23 mouse cellular contexts compared by ENCODE assay signal in genomic region chr2:48622316-48622715, GRCm38 (mm10).
A peak's percentile ranks its signal among the peaks of the same experiment; 100 is the strongest.
DNase-seq lines count a peak whose midpoint lies in the region; ATAC-seq lines count a peak whose summit lies in the region.
"Had no signal": no experiment of that assay in that cellular context is flagged by ENCODE, and none has a peak within 500 bp of the region (broad histone marks: within the 10 kb centered on the region; RNA-seq: fewer than 3 reads in every experiment).

No protein-coding gene starts in this region.

- intact Hi-C loops in left cerebral cortex, postnatal 4 days (cut with DNase I), result no loop called here
- intact Hi-C loops in left cerebral cortex, postnatal 10 days (cut with DNase I), result no loop called here

- no peaks in the 10 kb centered on the region for H3K27me3 ChIP-seq in heart, embryonic 11.5 days (ENCODE audit: control insufficient read depth, insufficient read depth, low read length)
- H3K27me3 ChIP-seq: CH12.LX; embryonic facial prominence, embryonic 12.5 days; forebrain, embryonic 13.5 days; forebrain, embryonic 15.5 days; Patski had no signal

- H3K36me3 ChIP-seq in heart, embryonic 11.5 days (ENCODE audit: control insufficient read depth, insufficient read depth, low read length), result no peaks in the 10 kb centered on the region
- H3K36me3 ChIP-seq: embryonic facial prominence, embryonic 10.5 days; embryonic facial prominence, embryonic 12.5 days; forebrain, embryonic 15.5 days; G1E had no signal

- H3K9ac ChIP-seq in heart, embryonic 11.5 days (ENCODE audit: low read depth, low read length), result no peak overlapping the region
- H3K9ac ChIP-seq: embryonic facial prominence, embryonic 12.5 days; forebrain, embryonic 13.5 days; forebrain, embryonic 15.5 days; forebrain, postnatal 0 days had no signal

- no peak overlapping the region for H3K27ac ChIP-seq in heart, embryonic 11.5 days (ENCODE audit: low read depth, low read length)
- H3K27ac ChIP-seq: embryonic facial prominence, embryonic 10.5 days; embryonic facial prominence, embryonic 12.5 days; forebrain, embryonic 13.5 days; forebrain, embryonic 15.5 days had no signal

- ATAC-seq in heart, embryonic 11.5 days (replicated peaks; ENCODE audit: insufficient number of reproducible peaks, low FRiP score, low TSS enrichment), result no peak
- ATAC-seq: activated CD4-positive, CD25-positive, alpha-beta regulatory T cell, adult 4 months; CD4-positive, CD25-positive, alpha-beta regulatory T cell, adult 4 months; forebrain, embryonic 13.5 days; forebrain, embryonic 15.5 days; forebrain, postnatal 0 days; Patski had no signal

- no peak overlapping the region for H3K4me2 ChIP-seq in heart, embryonic 11.5 days
- H3K4me2 ChIP-seq: embryonic facial prominence, embryonic 12.5 days; forebrain, embryonic 13.5 days; forebrain, embryonic 15.5 days had no signal

- H3K9me3 ChIP-seq in heart, embryonic 11.5 days (replicated peaks; ENCODE audit: control insufficient read depth, low read length), result no peaks in the 10 kb centered on the region
- H3K9me3 ChIP-seq: embryonic facial prominence, embryonic 10.5 days; embryonic facial prominence, embryonic 12.5 days; forebrain, embryonic 13.5 days; forebrain, embryonic 15.5 days; G1E had no signal

- 80% methylated on average over 1 of the region's 1 CpGs for WGBS in heart, embryonic 11.5 days (ENCODE audit: insufficient replicate concordance)

- DNase-seq in cerebellum, postnatal 10 days, result peak; percentile 73 to 78
- no peak for DNase-seq in cerebellum, adult 9-11 months
- peak; percentile 24 for DNase-seq in heart, adult 11 months
- DNase-seq in left cerebral cortex, postnatal 4 days, result peak; percentile 43
- no peak for DNase-seq in left cerebral cortex, postnatal 10 days (ENCODE audit: extremely low spot score in 1 of 2, low spot score in 2 of 2)
- DNase-seq: adrenal gland, adult 8-10 months; adrenal gland, postnatal 14 days; adrenal gland, postnatal 36 days; B cell, adult 2 months; cerebellum, adult 11-12 months; cerebellum, adult 2 months; cerebellum, adult 9-10 months; forebrain, postnatal 0 days had no signal

- no peaks in the 10 kb centered on the region for H3K4me1 ChIP-seq in heart, embryonic 11.5 days (ENCODE audit: control insufficient read depth, insufficient read depth, low read length)
- H3K4me1 ChIP-seq: embryonic facial prominence, embryonic 12.5 days had no signal

- no peak overlapping the region for H3K4me3 ChIP-seq in heart, embryonic 11.5 days (ENCODE audit: low read depth, low read length)
- H3K4me3 ChIP-seq: embryonic facial prominence, embryonic 10.5 days; embryonic facial prominence, embryonic 12.5 days; forebrain, embryonic 13.5 days; forebrain, embryonic 15.5 days had no signal

Comparison
In these comparisons a context has a peak if more than half of its experiments do, and no peak if none do; other contexts are left out.
1. DNase-seq: peak in cerebellum, postnatal 10 days (2 of 2), heart, adult 11 months (single experiment) and left cerebral cortex, postnatal 4 days (single experiment); none in cerebellum, adult 9-11 months (single experiment) and left cerebral cortex, postnatal 10 days (0 of 2).